Mouse (Mus musculus) G1E (cell line): ENCODE measurements around the gene Acss2. TPM values are rescaled to one million over a fixed set of nuclear protein-coding genes. Genes with fewer than 3 reads are reported as not detected.

Source experiments
- ATAC-seq: 2 replicates; pipeline ENCODE4 v1.8.0; 2016; ENCODE audit warnings: mild to moderate bottlenecking; ENCODE audit not compliant: insufficient number of reproducible peaks, poor library complexity, low FRiP score, severe bottlenecking; ENCODE audit errors: extremely low read depth
- DNase-seq: peaks from one replicate; pipeline ENCODE4 v3.0.0; 2012; ENCODE audit warnings: low spot score
- H3K27me3 ChIP-seq: 2 replicates; pipeline ENCODE4 v1.6.1; 2012; ENCODE audit warnings: mild to moderate bottlenecking, low read length, inconsistent platforms; ENCODE audit not compliant: insufficient read depth
- H3K36me3 ChIP-seq: replicated peaks from 2 replicates; pipeline ENCODE3; 2012; ENCODE audit warnings: mild to moderate bottlenecking, inconsistent platforms
- H3K4me1 ChIP-seq: 2 replicates; pipeline ENCODE4 v1.6.1; 2012; ENCODE audit warnings: low read depth, low read length, inconsistent platforms, mixed read lengths; ENCODE audit not compliant: insufficient read depth
- H3K4me3 ChIP-seq: 2 replicates; pipeline ENCODE4 v1.5.1; 2012; ENCODE audit warnings: low read depth, mild to moderate bottlenecking, inconsistent platforms, low read length, moderate library complexity, mixed read lengths
- H3K9me3 ChIP-seq: replicated peaks from 2 replicates; pipeline ENCODE4 v1.6.1; 2012; ENCODE audit warnings: inconsistent platforms
- CTCF ChIP-seq: IDR thresholded peaks from 2 replicates; pipeline ENCODE4 v1.5.1; 2012; ENCODE audit warnings: low read depth, low read length, inconsistent platforms, mixed read lengths
- GATA1 ChIP-seq: IDR thresholded peaks from 2 replicates; pipeline ENCODE4 v1.6.1; 2012; ENCODE audit warnings: borderline replicate concordance, low read length, inconsistent platforms, mixed read lengths
- GATA2 ChIP-seq: IDR thresholded peaks from 2 replicates; pipeline ENCODE4 v1.6.1; 2012; ENCODE audit warnings: low read depth, low read length, inconsistent platforms, borderline replicate concordance
- POLR2AphosphoS5 ChIP-seq: IDR thresholded peaks from 2 replicates; pipeline ENCODE4 v1.6.1; 2012; ENCODE audit warnings: low read depth, low read length, inconsistent platforms; ENCODE audit not compliant: insufficient replicate concordance
- TAL1 ChIP-seq: conservative IDR thresholded peaks from 2 replicates; pipeline ENCODE4 v1.6.1; 2012; ENCODE audit warnings: low read depth, low read length, inconsistent platforms, mixed read lengths
- polyA plus RNA-seq: library from polyadenylated mRNA; stranded (reverse); fragments of >175 nt; gene quantifications from 2 replicates; pipeline ENCODE4 v1.2.3, GENCODE M21; 2012
- total RNA-seq, 2 experiments: library from RNA; stranded (forward) in 1 of 2; stranded (reverse) in 1 of 2; fragments of 200-1000 nt in 1 of 2; fragments of >200 nt in 1 of 2; fragmentation: Nextera tagmentation in 1 of 2; gene quantifications; 2 replicates each; pipeline ENCODE4 v1.2.3; 2014 to 2017

Acss2 gene
- total and polyA plus RNA-seq, 3 experiments, result 42.0 to 69.8 (median 66.9) TPM

GRCm38 (mm10) chr2:155633121-155633520 is 115.4 kb downstream of the Acss2 start:
- Histone ChIP-seq H3K4me3 (no peak overlapping the region), H3K27me3 (peaks cover 12% of the 10 kb centered on the region; the same call in 1 of the 2 replicates), H3K4me1 (peaks cover 9% of the 10 kb centered on the region), H3K9me3 (no peaks in the 10 kb centered on the region), H3K36me3 (peaks cover 80% of the 10 kb centered on the region)
- TF ChIP-seq POLR2AphosphoS5, result no peak
- TF ChIP-seq GATA1, result no peak
- TF ChIP-seq GATA2, result no peak
- no peak for TF ChIP-seq CTCF
- TF ChIP-seq TAL1, result no peak
- no peak for ATAC-seq
- no peak for DNase-seq

GRCm38 (mm10) chr2:155633731-155634130 is 116.0 kb downstream of the Acss2 start:
- H3K36me3 ChIP-seq, result peaks cover 86% of the 10 kb centered on the region
- no peak for TF ChIP-seq CTCF
- TF ChIP-seq TAL1, result no peak
- no peak for TF ChIP-seq POLR2AphosphoS5
- TF ChIP-seq GATA1, result no peak
- no peak for TF ChIP-seq GATA2
- DNase-seq, result no peak
- H3K27me3 ChIP-seq, result peaks cover 7% of the 10 kb centered on the region; the same call in 1 of the 2 replicates
- H3K9me3 ChIP-seq, result no peaks in the 10 kb centered on the region
- ATAC-seq, result no peak
- no peak overlapping the region for H3K4me3 ChIP-seq
- H3K4me1 ChIP-seq, result peaks cover 8% of the 10 kb centered on the region

- H3K9me3 ChIP-seq, result no peaks in the 10 kb centered on the region
- no peaks in the 10 kb centered on the region for H3K27me3 ChIP-seq
- TF ChIP-seq GATA1 (no peak), TAL1 (no peak), CTCF (no peak), POLR2AphosphoS5 (no peak), GATA2 (no peak)
- ATAC-seq (no peak), DNase-seq (no peak)
- no peaks in the 10 kb centered on the region; the same call in 1 of the 2 replicates for H3K4me1 ChIP-seq
- no peak overlapping the region for H3K4me3 ChIP-seq
- peaks cover 95% of the 10 kb centered on the region for H3K36me3 ChIP-seq
Measured at GRCm38 (mm10) chr2:155634562-155634961, 116.8 kb downstream of the Acss2 start.

Other genes starting within 250 kb of the Acss2 start
- gene Map1lc3a, start 241.7 kb upstream of the Acss2 start, total RNA-seq (2014; fragmentation: Nextera tagmentation), result not detected in 2 replicates
- gene Map1lc3a, start 241.7 kb upstream of the Acss2 start, total RNA-seq (2017), result 2.3 and 9.6 TPM in 2 replicates
- gene Map1lc3a, start 241.7 kb upstream of the Acss2 start, polyA plus RNA-seq, result 7.1 and 10.4 TPM in 2 replicates
- 43.3 and 49.1 TPM in 2 replicates for gene Pigu, start 160.5 kb upstream of the Acss2 start, total RNA-seq (2014; fragmentation: Nextera tagmentation)
- gene Pigu, start 160.5 kb upstream of the Acss2 start, total RNA-seq (2017), result 28.5 TPM in 2 replicates
- gene Pigu, start 160.5 kb upstream of the Acss2 start, polyA plus RNA-seq, result 12.3 and 13.0 TPM in 2 replicates
- 6.2 and 8.6 TPM in 2 replicates for gene Trp53inp2, start 136.9 kb upstream of the Acss2 start, total RNA-seq (2014; fragmentation: Nextera tagmentation)
- 3.3 and 4.4 TPM in 2 replicates for gene Trp53inp2, start 136.9 kb upstream of the Acss2 start, total RNA-seq (2017)
- gene Trp53inp2, start 136.9 kb upstream of the Acss2 start, polyA plus RNA-seq, result 2.3 and 2.8 TPM in 2 replicates
- 89.8 and 99.2 TPM in 2 replicates for gene Ncoa6, start 44.1 kb upstream of the Acss2 start, total RNA-seq (2014; fragmentation: Nextera tagmentation)
- gene Ncoa6, start 44.1 kb upstream of the Acss2 start, total RNA-seq (2017), result 15.0 and 15.7 TPM in 2 replicates
- 47.3 and 48.8 TPM in 2 replicates for gene Ncoa6, start 44.1 kb upstream of the Acss2 start, polyA plus RNA-seq
- gene Ggt7, start 289 bp downstream of the Acss2 start, total RNA-seq (2014; fragmentation: Nextera tagmentation), result not detected in 2 replicates
- gene Ggt7, start 289 bp downstream of the Acss2 start, total RNA-seq (2017), result not detected in 2 replicates
- gene Ggt7, start 289 bp downstream of the Acss2 start, polyA plus RNA-seq, result not detected in 2 replicates
- gene Gss, start 74.9 kb downstream of the Acss2 start, total RNA-seq (2014; fragmentation: Nextera tagmentation), result 7.3 and 10.6 TPM in 2 replicates
- 22.0 and 25.7 TPM in 2 replicates for gene Gss, start 74.9 kb downstream of the Acss2 start, total RNA-seq (2017)
- 14.6 and 16.5 TPM in 2 replicates for gene Gss, start 74.9 kb downstream of the Acss2 start, polyA plus RNA-seq
- gene Myh7b, start 93.3 kb downstream of the Acss2 start, total RNA-seq (2014; fragmentation: Nextera tagmentation), result 2.3 and 2.4 TPM in 2 replicates
- 1.4 and 1.7 TPM in 2 replicates for gene Myh7b, start 93.3 kb downstream of the Acss2 start, total RNA-seq (2017)
- 8.3 and 11.1 TPM in 2 replicates for gene Myh7b, start 93.3 kb downstream of the Acss2 start, polyA plus RNA-seq
- gene Trpc4ap, start 174.4 kb downstream of the Acss2 start, total RNA-seq (2014; fragmentation: Nextera tagmentation), result 104 and 110 TPM in 2 replicates
- gene Trpc4ap, start 174.4 kb downstream of the Acss2 start, total RNA-seq (2017), result 57.4 and 60.9 TPM in 2 replicates
- gene Trpc4ap, start 174.4 kb downstream of the Acss2 start, polyA plus RNA-seq, result 80.5 and 82.2 TPM in 2 replicates
- 36.9 and 42.3 TPM in 2 replicates for gene Edem2, start 211.5 kb downstream of the Acss2 start, total RNA-seq (2014; fragmentation: Nextera tagmentation)
- gene Edem2, start 211.5 kb downstream of the Acss2 start, total RNA-seq (2017), result 33.8 and 36.8 TPM in 2 replicates
- 38.3 and 48.3 TPM in 2 replicates for gene Edem2, start 211.5 kb downstream of the Acss2 start, polyA plus RNA-seq
- not detected in 2 replicates for gene Gm17581, start 217.9 kb downstream of the Acss2 start, total RNA-seq (2014; fragmentation: Nextera tagmentation)
- not detected in 2 replicates for gene Gm17581, start 217.9 kb downstream of the Acss2 start, total RNA-seq (2017)
- gene Gm17581, start 217.9 kb downstream of the Acss2 start, polyA plus RNA-seq, result not detected in 2 replicates
- gene Procr, start 233.2 kb downstream of the Acss2 start, total RNA-seq (2014; fragmentation: Nextera tagmentation), result not detected in 2 replicates
- 0.12 and 1.5 TPM in 2 replicates for gene Procr, start 233.2 kb downstream of the Acss2 start, total RNA-seq (2017)
- 0.07 and 0.15 TPM in 2 replicates for gene Procr, start 233.2 kb downstream of the Acss2 start, polyA plus RNA-seq